Mouse (Mus musculus): ENCODE data around the gene Ldoc1. TPM values are rescaled to one million over a fixed set of nuclear protein-coding genes. Genes with fewer than 3 reads are reported as not detected.

Ldoc1 gene
- total RNA-seq (2021), result not detected
- long read RNA-seq, experiment 1, result 0 reads
- long read RNA-seq, experiment 2, result 0 reads

DNA sequence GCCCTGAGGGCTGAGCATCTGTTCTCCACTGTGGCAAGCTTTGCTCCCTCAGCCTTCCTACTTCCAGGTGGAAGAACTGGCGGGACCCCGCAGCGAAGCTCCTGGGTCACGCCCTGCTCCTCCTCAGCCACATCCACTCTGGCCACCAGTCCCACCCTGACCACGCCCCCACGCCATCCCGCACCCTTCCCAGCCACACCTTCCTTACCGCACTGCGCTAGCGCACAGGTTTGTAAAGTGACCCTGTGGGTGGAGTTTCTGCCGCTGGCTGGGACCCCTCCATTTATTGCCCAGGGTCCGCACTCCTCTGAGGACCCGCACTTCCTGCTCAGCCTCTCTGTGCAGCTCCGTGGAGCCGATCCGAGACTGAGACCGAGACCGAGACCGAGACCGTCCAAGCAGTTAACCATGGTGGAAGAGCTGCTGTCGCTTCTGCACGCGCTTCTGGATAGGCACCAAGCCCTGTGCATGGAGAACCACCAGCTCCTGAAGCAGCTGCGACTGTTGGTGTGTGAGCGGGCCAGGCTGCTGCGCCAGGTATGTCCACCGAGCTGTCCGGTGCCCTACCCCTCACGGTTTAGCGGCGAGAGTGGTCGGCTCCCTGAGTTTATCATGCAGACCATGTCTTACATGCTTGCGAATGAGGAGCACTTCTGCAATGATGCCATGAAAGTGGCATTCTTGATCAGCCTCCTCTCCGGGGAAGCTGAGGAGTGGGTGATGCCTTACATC, at the start of gene Ldoc1:
Gene Ldoc1 (plus strand): TSS at position 196 of the 732 bp plus-strand sequence.
- no peak for TF ChIP-seq CTCF (IDR thresholded peaks at IDR 0.05)
- no peak for DNase-seq
- no peak within 1 kb of the TSS for H3K27ac ChIP-seq
- no peak within 1 kb of the TSS for H3K4me3 ChIP-seq
- intact Hi-C loops (cut with DNase I), result no loop called here

DNA sequence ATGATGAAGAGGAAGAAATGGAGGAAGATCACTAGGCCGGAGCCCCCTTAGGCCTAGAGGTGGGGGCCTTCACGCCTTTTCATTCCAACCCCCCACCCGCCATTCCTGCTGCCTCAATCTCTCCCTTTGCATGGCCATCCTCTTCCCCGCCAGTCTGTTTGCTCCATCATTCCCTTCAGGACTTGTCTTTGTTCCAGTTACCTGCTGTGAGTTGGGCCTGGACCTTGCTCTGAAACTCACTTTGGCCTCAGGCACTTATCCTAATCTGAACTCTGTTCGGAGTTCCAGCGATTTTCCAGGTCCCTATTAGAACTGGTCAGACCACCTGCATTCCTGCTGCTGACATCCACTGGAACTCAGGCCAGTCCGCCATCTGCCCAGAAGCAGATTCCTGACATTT, 834 bp downstream of the Ldoc1 start:
- no peak for DNase-seq
- no peak for TF ChIP-seq CTCF (IDR thresholded peaks at IDR 0.05)
- H3K4me3 ChIP-seq, result no peak overlapping the region
- no peak overlapping the region for H3K27ac ChIP-seq
- intact Hi-C loops (cut with DNase I), result no loop called here

DNA sequence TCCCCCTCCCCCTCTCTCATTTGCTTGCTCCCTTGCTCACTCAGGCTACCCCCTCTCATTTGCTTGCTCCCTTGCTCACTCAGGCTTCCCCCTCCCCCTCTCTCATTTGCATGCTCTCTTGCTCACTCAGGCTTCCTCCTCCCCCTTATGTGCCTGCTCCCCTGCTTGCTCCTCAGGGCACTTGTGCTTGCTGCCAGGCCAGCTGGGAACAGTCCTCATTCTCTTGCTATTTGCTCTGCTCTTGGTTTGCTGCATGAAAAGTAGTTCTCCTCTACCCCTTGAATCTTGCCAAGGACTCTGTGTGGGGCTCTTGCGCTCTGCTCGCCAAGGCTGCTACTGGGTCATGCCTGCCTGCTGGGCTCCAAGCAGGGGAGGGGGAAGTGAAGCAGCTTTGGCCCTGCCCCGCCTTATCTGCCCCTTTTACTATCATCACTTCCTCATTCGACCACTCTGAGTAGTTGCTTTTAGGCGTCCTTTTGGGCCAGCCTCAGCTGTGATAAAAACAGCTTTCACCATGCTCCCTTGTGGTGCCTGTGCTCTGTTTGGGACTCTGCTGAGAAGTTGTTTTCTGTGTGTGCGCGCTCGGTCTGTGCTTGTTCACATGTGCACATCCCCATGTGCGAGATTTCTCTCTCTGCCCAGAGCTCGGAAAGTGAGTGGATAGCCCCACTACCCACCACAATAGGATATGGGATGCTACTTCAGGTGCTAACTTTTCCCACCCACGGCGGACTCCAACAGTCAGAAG, 13.2 kb downstream of the Ldoc1 start:
- intact Hi-C loops (cut with DNase I), result no loop called here
- DNase-seq, result no peak
- Histone ChIP-seq H3K4me3 (no peak overlapping the region), H3K27ac (no peak overlapping the region)
- no peak for TF ChIP-seq CTCF (IDR thresholded peaks at IDR 0.05)

DNA sequence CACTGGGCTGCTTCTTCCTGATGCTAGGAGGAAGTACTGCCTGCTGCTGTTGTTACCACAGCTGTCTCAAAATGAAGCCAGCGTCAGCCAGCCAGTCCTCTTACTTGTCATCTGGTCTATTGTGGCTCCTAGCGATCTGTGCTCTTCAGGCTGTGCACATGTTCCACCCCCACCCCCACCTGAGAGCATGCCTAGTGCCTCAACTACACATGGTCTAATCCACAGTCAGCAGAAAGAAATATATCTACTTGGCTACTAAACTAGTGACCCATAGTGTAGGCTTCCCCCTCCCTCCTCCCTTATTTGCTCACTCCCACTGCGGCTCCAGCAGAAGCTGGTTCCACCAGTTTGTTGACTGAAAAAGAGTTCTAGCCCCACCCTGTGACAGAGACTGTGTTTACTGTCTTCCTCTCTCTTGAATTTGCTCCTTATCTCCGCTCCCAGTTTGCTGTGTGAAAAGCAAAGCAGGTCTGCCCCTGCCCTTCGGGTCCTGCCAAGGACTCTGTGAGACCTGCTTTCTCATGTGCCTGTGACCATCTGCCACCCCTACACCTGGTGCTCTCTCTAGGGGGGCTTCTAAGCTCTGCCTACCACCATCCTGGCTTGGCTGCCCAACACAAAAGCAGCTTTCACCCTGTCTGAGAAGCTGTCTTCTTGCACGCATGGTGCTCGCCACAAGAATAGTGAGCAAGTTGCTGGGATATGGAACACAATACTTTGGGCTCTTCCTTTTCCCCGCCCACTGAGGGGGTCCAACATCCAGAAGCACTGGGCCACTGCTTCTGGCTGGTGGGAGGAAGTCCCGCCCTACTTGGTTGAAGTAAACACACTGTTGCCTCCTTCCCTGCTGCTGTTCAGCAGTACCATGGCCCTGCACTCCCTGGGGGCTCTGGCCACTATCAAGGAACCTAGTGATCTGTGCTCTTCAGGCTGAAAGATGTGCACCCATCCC, 14.0 kb downstream of the Ldoc1 start:
- intact Hi-C loops (cut with DNase I), result no loop called here
- no peak for DNase-seq
- Histone ChIP-seq H3K4me3 (no peak overlapping the region), H3K27ac (no peak overlapping the region)
- TF ChIP-seq CTCF (IDR thresholded peaks at IDR 0.05), result no peak

DNA sequence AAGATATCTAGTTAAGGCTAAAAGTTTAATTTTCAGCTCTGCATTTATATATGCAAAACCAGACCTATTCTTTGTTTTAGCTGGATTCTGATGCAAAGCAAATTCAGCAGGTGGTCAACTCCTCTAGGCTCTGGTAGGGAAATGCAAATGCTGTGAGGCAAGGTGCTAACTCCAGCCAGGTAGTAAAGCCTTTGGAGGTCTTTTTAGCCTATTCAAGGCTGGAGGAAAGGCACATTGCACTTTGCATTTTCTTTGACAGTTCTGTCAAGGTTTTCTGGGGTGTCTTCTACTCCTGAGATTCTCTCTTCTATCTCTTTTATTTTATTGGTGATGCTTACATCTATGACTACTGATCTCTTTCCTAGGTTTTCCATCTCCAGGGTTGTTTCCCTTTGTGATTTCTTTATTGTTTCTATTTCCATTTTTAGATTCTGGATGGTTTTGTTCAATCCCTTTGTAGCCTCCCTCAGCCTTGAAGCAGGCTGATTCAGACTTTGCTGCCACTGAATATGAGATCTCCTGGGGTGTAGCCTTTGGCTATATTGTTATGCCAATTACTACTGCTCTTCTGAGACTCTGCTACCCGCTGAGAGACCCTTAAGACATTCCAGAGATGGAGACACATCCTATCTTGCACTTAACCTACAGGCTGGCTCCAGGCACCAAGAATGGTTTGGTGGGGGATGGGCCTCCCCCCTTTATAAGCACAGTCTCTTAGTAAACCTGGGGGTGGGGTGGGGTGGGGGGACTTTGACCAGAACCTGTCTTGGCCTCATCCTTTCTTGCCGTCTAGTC, 18.4 kb downstream of the Ldoc1 start:
- intact Hi-C loops (cut with DNase I), result no loop called here
- no peak overlapping the region for H3K4me3 ChIP-seq
- TF ChIP-seq CTCF (IDR thresholded peaks at IDR 0.05), result no peak
- H3K27ac ChIP-seq, result no peak overlapping the region
- no peak for DNase-seq

Data from gastrocnemius, adult 2 months (tissue).